Mouse (Mus musculus): ENCODE measurements around the gene Bhmt2.

Bhmt2 gene

DNA sequence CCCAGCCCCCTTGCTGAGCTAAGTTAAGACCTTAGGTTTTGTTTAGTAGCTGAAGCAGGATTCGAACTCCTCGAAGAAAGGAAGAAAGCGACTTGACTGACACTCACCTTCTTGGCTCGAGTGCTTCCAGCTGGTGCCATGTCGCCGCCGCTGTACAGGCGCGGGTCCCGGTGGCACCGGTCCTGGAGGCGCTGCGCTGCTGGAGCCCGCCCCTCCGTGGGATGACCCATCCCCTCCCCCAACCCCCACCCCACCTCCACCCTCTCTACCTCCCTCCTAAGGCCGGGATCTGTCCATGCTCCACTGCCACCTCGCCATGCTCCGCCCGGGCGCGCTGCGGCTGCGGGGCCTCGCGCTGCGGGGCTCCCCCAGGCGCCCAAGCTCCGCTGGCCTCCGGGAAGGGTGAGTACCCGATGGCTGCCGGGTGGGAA is at the start of gene Bhmt2, which contains the start of gene Dmgdh:
Bhmt2 (minus strand) TSS at position 172 of the 431 bp plus-strand sequence.
Dmgdh (plus strand) TSS at position 303 of the 431 bp plus-strand sequence.
- no peak for DNase-seq (ENCODE audit: low read depth)

GRCm38 (mm10) chr13:93723455-93723854 is 49.4 kb upstream of the Bhmt2 start:
- DNase-seq (ENCODE audit: low read depth), result no peak

DNA sequence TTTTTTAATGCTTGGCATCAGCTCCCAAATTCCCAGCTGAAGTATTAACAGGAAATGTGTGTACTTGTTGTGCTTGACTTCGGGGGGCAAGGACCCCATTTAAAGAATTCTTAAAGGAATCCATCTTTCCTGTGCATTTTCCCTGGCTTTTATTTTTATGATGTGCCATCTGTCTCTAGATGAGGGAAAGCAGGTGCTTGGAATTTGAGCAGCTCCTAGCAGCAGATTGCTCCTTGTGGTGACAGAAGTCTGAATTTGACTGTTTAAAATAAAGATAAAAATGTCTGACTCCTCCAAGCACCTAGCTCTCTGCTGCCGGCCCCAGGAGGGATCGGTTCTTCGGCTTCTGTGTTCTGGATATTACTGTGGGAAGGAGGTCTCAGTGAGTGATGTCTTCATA is 47.8 kb upstream of the Bhmt2 start:
- no peak for DNase-seq (ENCODE audit: low read depth)

DNA sequence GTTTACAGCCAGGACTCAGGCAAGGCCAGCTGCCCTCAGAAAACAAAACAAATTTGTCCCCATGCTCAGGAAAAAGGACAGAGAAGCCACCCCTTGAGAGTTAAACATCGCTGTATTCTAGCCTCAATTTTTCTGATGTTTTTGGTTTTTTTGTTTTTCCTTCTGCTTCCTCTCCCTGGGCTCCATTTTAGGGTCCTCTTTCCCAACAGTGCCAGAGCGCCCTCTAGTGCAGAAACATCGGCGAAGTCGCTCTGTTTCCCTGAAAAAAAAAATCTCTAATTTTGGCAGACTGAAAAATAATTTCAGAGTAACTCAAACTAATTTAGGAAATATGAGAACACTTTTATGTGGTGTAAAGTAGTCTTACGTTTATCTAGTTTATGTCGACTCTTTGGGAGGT is 44.8 kb upstream of the Bhmt2 start:
- peak; percentile 14 for DNase-seq (ENCODE audit: low read depth)

DNA sequence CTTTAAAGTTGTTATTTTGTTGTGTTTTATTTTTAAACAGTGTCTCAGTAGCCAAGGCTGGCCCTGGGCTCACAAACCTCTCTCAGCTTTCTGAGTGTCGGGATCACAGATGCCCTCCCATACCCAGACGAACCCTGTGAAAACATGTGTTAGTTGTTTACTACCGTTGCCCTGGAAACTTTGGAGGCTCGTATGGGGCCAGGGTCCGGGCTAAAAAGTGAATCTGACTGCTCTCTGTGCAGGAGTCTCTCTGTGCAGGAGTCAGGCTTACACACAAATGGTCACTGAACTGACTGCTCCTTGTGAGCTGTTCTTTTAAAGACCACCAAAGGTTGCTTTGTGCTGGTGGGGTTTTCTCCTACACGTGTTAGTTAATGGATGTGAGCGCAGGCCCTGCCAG is 43.0 kb upstream of the Bhmt2 start:
- no peak for DNase-seq (ENCODE audit: low read depth)

DNA sequence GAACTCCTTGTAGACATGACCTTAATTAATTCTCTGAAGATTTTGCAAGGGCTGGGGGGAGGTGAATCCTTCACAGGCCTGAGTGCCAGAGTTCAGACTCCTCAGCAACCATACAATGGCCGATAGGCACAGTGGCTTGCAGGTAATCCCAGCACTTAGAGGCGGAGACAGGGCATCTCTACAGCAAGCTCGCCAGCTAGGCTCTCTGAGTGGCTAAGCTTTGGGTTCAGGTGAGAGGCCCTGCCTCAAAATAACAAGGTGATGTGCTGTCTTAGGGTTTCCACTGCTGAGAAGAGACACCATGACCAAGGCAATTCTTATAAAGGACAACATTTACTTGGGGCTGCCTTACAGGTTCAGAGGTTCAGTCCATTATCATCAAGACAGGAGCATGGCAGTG is 39.7 kb upstream of the Bhmt2 start:
- DNase-seq (ENCODE audit: low read depth), result no peak

- no peak for DNase-seq (ENCODE audit: low read depth)
These were observed 38.3 kb upstream of the Bhmt2 start for GRCm38 (mm10) chr13:93712362-93712761.

- DNase-seq (ENCODE audit: low read depth), result no peak
These were observed 37.1 kb upstream of the Bhmt2 start for GRCm38 (mm10) chr13:93711226-93711625.

DNA sequence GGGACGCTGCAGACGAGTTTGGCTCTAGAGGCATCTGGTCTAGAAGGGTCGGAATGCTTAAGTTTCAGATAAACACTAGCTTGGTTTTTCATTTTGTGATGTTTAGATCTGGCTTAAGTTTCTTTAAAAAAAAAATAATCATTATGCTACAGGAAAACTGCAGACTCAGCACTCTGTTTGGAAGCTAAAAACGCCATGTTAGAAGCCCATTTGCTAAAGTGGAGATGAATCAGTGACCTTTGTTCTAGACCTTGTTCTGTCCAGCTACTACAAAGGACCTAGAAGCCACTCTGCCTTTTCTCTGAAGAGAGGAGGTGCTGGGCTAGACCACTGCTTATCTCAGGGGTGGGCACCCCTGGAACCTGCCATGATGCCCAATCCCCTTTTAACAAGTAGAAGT is 36.2 kb upstream of the Bhmt2 start:
- DNase-seq (ENCODE audit: low read depth), result no peak

DNA sequence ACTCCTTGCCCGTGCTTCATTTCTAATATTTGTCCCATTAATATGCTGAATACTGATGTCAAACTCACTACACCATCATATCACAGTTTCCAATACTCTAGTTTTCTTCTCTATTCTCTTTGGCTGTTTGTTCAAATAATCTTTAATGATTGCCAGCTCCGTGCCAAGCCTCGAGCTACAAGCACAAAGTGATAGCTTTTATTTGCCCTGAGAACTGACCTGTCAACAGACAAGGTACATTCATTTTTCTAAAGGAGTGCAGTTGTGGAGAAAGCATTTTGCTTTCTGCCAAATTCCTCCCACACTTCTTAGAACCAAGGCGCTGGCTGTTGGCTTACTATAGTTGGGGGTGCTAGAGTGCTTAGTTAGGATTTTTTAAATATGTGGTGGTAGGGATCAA is 33.2 kb upstream of the Bhmt2 start:
- no peak for DNase-seq (ENCODE audit: low read depth)

DNA sequence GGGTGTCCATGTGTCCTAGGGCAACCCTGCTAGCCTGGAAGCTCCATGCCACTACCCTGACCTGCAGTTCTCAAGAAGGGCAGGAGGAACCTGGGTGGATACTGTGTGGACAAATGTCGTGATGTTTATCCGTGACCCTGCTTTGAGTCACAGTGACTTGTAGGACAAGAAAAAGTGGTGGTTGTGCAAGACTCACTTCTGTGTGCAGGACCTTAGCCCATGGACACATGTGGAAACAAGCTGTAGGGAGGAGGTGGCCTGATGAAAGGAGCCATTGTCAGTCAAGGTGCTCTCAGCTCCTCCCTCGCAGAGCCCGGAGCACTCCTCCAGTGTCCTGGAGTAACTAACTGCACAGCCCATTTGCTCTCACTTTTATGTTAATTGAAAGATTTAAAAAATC is 31.6 kb upstream of the Bhmt2 start:
- DNase-seq (ENCODE audit: low read depth), result no peak

- no peak for DNase-seq (ENCODE audit: low read depth)
These were observed 24.8 kb upstream of the Bhmt2 start for GRCm38 (mm10) chr13:93698866-93699265.

GRCm38 (mm10) chr13:93690821-93691220 is 16.7 kb upstream of the Bhmt2 start:
- DNase-seq (ENCODE audit: low read depth), result no peak

DNA sequence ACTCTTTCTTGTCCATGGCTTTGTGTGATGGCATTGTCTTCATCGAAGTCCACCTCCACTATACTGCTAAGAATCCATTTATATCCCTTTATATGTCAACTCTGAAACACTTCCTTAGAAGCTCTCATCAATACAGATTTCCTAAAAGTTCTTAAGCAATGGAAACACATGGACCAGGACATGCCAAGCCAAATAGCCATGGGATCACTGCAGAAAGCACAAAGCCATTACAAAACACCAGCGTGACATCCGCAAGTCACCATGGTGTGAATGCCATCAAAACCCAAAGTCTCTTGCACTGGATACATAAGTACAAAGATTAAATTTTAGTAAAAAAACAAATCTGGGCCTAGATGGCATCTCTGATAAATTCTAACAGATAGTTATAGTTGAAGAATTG is 15.5 kb upstream of the Bhmt2 start:
- no peak for DNase-seq (ENCODE audit: low read depth)

- no peak for DNase-seq (ENCODE audit: low read depth)
These were observed 13.2 kb upstream of the Bhmt2 start for GRCm38 (mm10) chr13:93687321-93687720.

- no peak for DNase-seq (ENCODE audit: low read depth)
These were observed 11.1 kb upstream of the Bhmt2 start for GRCm38 (mm10) chr13:93685226-93685625.

DNA sequence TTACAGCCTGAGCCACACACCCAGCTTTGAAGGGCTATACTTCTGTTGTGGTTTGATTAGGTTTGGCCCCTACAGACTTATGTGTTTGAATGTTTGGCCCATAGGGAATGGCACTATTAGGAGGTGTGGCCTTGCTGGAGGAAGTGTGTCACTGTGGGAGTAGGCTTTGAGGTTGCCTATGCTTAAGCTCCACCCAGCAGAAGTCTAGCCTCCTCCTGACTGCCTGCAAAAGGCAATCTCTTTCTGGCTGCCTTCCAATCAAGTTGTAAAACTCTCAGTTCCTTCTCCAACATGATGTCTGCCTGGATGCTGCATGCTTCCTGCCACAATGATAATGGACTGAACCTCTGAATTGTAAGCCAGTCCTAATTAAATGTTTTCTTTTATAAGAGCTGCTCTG is 9.2 kb upstream of the Bhmt2 start:
- DNase-seq (ENCODE audit: low read depth), result no peak

GRCm38 (mm10) chr13:93676864-93677263 is 2.8 kb upstream of the Bhmt2 start:
- DNase-seq (ENCODE audit: low read depth), result no peak

DNA sequence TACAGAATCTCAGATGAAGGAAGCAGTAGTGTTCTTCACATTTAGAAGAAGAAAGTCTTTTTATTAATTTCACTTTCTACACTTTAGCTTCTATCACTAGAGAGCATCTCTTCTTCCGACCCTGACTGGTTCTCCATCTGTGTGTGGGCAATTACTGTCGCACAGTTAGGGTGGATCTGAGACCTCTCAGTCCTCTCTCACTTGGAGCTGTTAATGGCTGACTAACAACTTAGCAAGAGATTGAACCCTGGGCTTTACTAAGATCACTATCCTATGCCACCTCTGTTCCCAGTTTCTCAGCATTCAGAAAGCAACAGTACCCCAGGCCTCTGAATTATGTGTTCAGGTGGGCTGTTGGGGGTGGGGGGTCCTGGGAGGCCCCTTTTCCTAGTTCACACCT is 806 bp downstream of the Bhmt2 start:
- no peak for DNase-seq (ENCODE audit: low read depth)

DNA sequence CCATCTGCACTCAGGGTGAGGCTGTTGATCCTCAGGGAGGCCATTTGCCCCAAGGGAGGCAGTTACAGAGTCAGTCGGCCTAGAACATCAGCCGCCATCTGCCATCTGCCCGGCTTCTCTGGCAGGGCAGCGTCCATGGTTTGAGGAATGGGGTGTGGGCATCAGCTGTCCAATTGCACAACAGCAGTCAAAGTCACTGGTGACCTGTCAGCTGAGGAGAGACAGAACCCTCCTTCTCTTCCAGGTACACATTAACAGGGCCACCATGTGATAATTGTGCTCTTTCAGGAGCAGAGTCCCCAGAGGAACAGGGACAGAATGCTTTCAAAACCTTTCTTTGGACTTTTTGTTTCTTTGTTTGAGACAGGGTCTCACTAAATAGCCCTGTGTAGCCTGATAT is 1.7 kb downstream of the Bhmt2 start:
- DNase-seq (ENCODE audit: low read depth), result no peak

- DNase-seq (ENCODE audit: low read depth), result no peak
These were observed 6.5 kb downstream of the Bhmt2 start for GRCm38 (mm10) chr13:93667586-93667985.

- no peak for DNase-seq (ENCODE audit: low read depth)
These were observed 16.2 kb downstream of the Bhmt2 start for GRCm38 (mm10) chr13:93657941-93658340.

DNA sequence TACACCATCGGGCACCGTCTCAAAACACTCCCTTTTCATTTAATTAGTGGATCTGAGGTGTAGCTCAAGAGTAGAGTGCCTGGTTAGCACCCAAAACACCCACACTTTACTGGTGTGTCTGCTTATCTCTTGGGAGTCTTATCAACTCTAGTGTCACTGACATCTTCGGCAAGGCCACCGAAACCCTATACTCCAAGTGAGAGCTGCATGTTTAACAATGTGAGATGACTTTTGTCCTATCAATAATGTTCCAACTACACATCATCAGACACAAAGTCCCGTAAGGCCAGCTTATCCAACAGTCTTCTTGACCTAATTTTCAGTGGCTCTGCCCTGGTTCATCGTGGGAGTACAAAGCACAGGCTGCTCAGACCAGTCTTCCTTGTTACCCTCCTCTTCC is 20.7 kb downstream of the Bhmt2 start:
- no peak for DNase-seq (ENCODE audit: low read depth)

DNA sequence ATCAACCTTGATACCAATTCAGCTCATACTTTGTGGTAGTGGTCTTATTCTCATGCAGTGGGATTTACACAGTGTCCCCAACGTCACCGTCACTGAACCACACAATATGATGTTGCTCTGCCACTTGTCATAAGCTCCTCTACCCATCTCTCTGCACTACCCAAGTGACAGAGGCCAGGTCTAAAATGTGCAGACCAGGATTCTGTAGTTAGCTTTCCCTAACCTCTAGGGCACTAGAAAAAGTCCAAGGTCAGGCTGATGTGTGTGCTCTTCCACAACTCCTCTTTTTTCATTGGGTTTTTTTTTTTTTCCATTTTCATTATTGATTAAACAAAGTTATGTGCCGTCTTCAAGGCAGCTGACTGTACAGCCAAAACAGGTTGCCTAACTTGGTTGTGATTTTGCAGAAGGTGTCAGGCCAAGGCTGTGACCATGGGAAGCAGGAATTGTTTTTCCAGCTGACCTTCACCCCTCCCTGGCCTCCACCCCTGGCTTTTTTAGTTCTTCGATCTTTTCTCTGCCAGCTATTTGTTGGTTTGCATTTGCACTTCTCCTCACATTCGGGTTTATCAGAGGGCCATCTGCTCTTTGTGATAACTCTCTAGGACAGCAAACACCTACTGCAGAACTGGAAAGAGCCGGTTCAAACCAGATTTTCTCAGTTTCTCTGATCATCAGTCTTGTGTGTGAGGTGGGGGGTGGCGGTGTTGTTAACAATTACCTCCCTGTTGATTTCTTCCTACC is 25.5 kb downstream of the Bhmt2 start:
- DNase-seq (ENCODE audit: low read depth), result no peak

All from fibroblast of lung, adult 2 months (primary cell).